Mouse (Mus musculus) Patski (cell line): ENCODE measurements around the gene Klhdc1. TPM values are rescaled to one million over a fixed set of nuclear protein-coding genes. Genes with fewer than 3 reads are reported as not detected.

ENCODE experiments used
- ATAC-seq: fragments of 100-300 bp; one replicate; pipeline ENCODE4 v1.8.0; 2021
- CTCF ChIA-PET: fragments of 350-600 bp; sonication (Branson Sonifier 250); formaldehyde crosslinking; loops from one replicate; lab custom pipeline; 2022; ENCODE audit warnings: inconsistent platforms; lab: Charles Lee
- POLR2A ChIA-PET: fragments of 350-600 bp; sonication (Branson Sonifier 250); formaldehyde crosslinking; loops from one replicate; lab custom pipeline; 2022; ENCODE audit warnings: antibody characterized with exemption, inconsistent platforms; lab: Charles Lee
- DNase-seq: peaks from one replicate; pipeline ENCODE4 v3.0.0-alpha.2; 2011; ENCODE audit warnings: low read depth, low spot score
- H3K27me3 ChIP-seq: fragments of 371-371 bp; one replicate; pipeline ENCODE4 v1.5.1; 2021
- CTCF ChIP-seq: fragments of 100-300 bp; IDR thresholded peaks from one replicate; pipeline ENCODE4 v1.5.1; 2021
- in situ Hi-C: fragments of 300-500 bp; cut with MboI; formaldehyde crosslinking; loops from 3 replicates; pipeline ENCODE4 v1.11.1; 2018; ENCODE audit warnings: low pct_unique_long_range_greater_than_20kb, mixed read lengths
- polyA plus RNA-seq: library from polyadenylated mRNA; unstranded; gene quantifications from one replicate; pipeline ENCODE4 v1.2.3, GENCODE M21; 2021

Klhdc1 gene
- polyA plus RNA-seq = 5.2 TPM

- H3K27me3 ChIP-seq = no peaks in the 10 kb centered on the region
- ChIA-PET CTCF (interaction anchor here (2.6 kb wide), 1 partner anchor 11 kb away, joined by 6 read pairs; no protein-coding TSS in a partner anchor), POLR2A (no interaction called here)
- TF ChIP-seq CTCF = no peak
- no peak for DNase-seq
- no peak for ATAC-seq
- in situ Hi-C loops = no loop called here
These were observed at the start of gene Klhdc1 for GRCm38 (mm10) chr12:69240876-69241275. Gene Klhdc1, plus strand, starts transcription at chr12:69241176.

GRCm38 (mm10) chr12:69191396-69191795, 49.6 kb upstream of the Klhdc1 start:
- ChIA-PET CTCF (no interaction called here), POLR2A (no interaction called here)
- DNase-seq (no peak), ATAC-seq (no peak)
- H3K27me3 ChIP-seq = no peaks in the 10 kb centered on the region
- in situ Hi-C loops = no loop called here
- no peak for TF ChIP-seq CTCF

- H3K27me3 ChIP-seq = no peaks in the 10 kb centered on the region
- ChIA-PET CTCF (no interaction called here), POLR2A (no interaction called here)
- no peak for DNase-seq
- in situ Hi-C loops = no loop called here
- TF ChIP-seq CTCF = no peak
- ATAC-seq = no peak
These were observed 48.3 kb upstream of the Klhdc1 start for GRCm38 (mm10) chr12:69192637-69193036.

GRCm38 (mm10) chr12:69196444-69197377, 44.3 kb upstream of the Klhdc1 start, which contains the start of gene Gm49383:
Gene Gm49383, minus strand, starts transcription at chr12:69197104.
- POLR2A ChIA-PET = interaction anchor here (0.5 to 1.4 kb wide), 3 partner anchors 12 to 97 kb away, joined by 3 to 6 read pairs (median 5); partner anchors contain the start of genes Mgat2 and Rpl36al
- DNase-seq = no peak
- TF ChIP-seq CTCF = no peak
- peak; percentile 78 for ATAC-seq
- H3K27me3 ChIP-seq = no peaks in the 10 kb centered on the region
- in situ Hi-C loops = no loop called here
- CTCF ChIA-PET = no interaction called here

- CTCF ChIA-PET = no interaction called here
- in situ Hi-C loops = no loop called here
- no peak for TF ChIP-seq CTCF
These were observed 43.4 kb upstream of the Klhdc1 start for GRCm38 (mm10) chr12:69197378-69198163.

GRCm38 (mm10) chr12:69198164-69198535, 42.8 kb upstream of the Klhdc1 start, which contains the start of gene Dnaaf2:
Gene Dnaaf2, minus strand, starts transcription at chr12:69198429.
- ChIA-PET CTCF (no interaction called here), POLR2A (no interaction called here)
- in situ Hi-C loops = no loop called here
- ATAC-seq = peak; percentile 32
- DNase-seq = no peak
- no peak for TF ChIP-seq CTCF
- H3K27me3 ChIP-seq = no peaks in the 10 kb centered on the region

More at GRCm38 (mm10) chr12:69197378-69198163, 43.4 kb upstream of the Klhdc1 start:
- POLR2A ChIA-PET = interaction anchor here (1.4 kb wide), 1 partner anchor 13 kb away, joined by 6 read pairs; the partner anchor contains the start of genes Mgat2 and Rpl36al
- H3K27me3 ChIP-seq = no peaks in the 10 kb centered on the region
- ATAC-seq = peak; percentile 62
- DNase-seq = no peak

GRCm38 (mm10) chr12:69198985-69199384, 42.0 kb upstream of the Klhdc1 start:
- TF ChIP-seq CTCF = no peak
- no peaks in the 10 kb centered on the region for H3K27me3 ChIP-seq
- ATAC-seq = no peak
- ChIA-PET POLR2A (no interaction called here), CTCF (no interaction called here)
- DNase-seq = no peak
- in situ Hi-C loops = no loop called here

- in situ Hi-C loops = loop anchor here (25.0 kb wide), 1 partner anchor 383 kb away; the partner anchor contains the start of gene Vcpkmt
- no peak for TF ChIP-seq CTCF
- ChIA-PET CTCF (no interaction called here), POLR2A (no interaction called here)
- no peaks in the 10 kb centered on the region for H3K27me3 ChIP-seq
- DNase-seq (no peak), ATAC-seq (no peak)
These were observed 36.7 kb upstream of the Klhdc1 start, which contains the start of gene Gm49384 for GRCm38 (mm10) chr12:69204052-69204833. Gene Gm49384, minus strand, starts transcription at chr12:69204267.

- no peak for TF ChIP-seq CTCF
- in situ Hi-C loops = loop anchor here (25.0 kb wide), 1 partner anchor 380 kb away; the partner anchor contains the start of gene Vcpkmt
These were observed 33.6 kb upstream of the Klhdc1 start for GRCm38 (mm10) chr12:69207396-69207795.

More at GRCm38 (mm10) chr12:69207396-69207795, 33.6 kb upstream of the Klhdc1 start:
- no peak for DNase-seq
- ATAC-seq = no peak
- CTCF ChIA-PET = no interaction called here
- H3K27me3 ChIP-seq = no peaks in the 10 kb centered on the region
- POLR2A ChIA-PET = no interaction called here
